Mouse (Mus musculus): ENCODE data around the gene Eaf1. TPM values are rescaled to one million over a fixed set of nuclear protein-coding genes. Genes with fewer than 3 reads are reported as not detected.

The Eaf1 gene
- polyA plus RNA-seq, 1 experiment from 2014 or later: 23.8 TPM

DNA sequence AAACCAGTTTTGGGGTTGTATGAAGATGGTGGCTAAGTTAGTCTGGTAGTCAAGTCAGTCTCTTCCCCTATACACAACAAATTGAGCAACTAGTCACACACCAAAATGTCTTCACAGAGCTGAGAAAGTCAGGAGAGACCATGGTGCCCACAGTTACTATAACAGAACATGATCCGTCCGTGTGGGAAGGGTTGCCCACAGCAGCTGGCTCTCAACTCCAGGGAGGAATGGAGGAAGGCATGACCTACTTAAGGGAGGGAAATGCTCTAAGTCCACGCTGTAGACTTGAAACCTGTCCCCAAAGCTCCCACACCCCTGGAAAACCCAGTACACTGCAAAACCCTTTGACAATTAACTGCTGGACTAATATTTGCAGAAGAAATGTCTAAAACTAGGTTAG, 16.1 kb downstream of the Eaf1 start:
- 80% methylated on average over 3 of the region's 3 CpGs for WGBS (ENCODE audit: insufficient replicate concordance)
- H3K4me2 ChIP-seq: no peak overlapping the region
- H3K4me3 ChIP-seq (replicated peaks): no peak overlapping the region
- H3K4me1 ChIP-seq (replicated peaks): no peaks in the 10 kb centered on the region
- peak overlapping the region; percentile 11; the same call in 1 of the 2 replicates for H3K27ac ChIP-seq (replicated peaks)
- ATAC-seq (ENCODE audit: insufficient read depth): no peak
- no peaks in the 10 kb centered on the region for H3K27me3 ChIP-seq
- H3K9ac ChIP-seq: no peak overlapping the region
- peaks cover 56% of the 10 kb centered on the region for H3K36me3 ChIP-seq (replicated peaks)
- H3K9me3 ChIP-seq (replicated peaks): no peaks in the 10 kb centered on the region

DNA sequence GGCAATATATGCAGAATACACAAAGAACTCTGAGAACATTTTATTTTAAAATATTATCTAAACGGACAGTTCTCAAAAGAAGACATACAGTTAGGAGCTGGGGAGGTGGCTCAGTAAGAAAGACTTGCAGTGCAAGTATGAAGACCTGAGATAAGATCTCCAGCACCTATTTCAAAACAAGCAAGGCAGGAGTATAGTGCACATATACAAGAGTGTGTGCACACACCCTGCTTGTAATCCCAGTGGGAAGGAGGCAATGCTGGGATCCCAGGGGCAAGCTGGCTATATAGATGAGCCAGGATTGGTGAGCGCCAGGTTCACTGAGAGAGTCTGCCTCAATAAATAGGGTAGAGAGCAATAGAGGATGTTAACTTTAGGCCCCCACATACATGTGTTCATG, 21.7 kb downstream of the Eaf1 start:
- Histone ChIP-seq H3K4me1 (replicated peaks) (no peaks in the 10 kb centered on the region), H3K4me3 (replicated peaks) (no peak overlapping the region), H3K27me3 (no peaks in the 10 kb centered on the region), H3K4me2 (no peak overlapping the region), H3K9me3 (replicated peaks) (no peaks in the 10 kb centered on the region), H3K27ac (replicated peaks) (no peak overlapping the region), H3K36me3 (replicated peaks) (peaks cover 2% of the 10 kb centered on the region; the same call in 1 of the 2 replicates), H3K9ac (no peak overlapping the region)
- WGBS (ENCODE audit: insufficient replicate concordance): 64% methylated on average over 2 of the region's 2 CpGs
- no peak for ATAC-seq (ENCODE audit: insufficient read depth)

DNA sequence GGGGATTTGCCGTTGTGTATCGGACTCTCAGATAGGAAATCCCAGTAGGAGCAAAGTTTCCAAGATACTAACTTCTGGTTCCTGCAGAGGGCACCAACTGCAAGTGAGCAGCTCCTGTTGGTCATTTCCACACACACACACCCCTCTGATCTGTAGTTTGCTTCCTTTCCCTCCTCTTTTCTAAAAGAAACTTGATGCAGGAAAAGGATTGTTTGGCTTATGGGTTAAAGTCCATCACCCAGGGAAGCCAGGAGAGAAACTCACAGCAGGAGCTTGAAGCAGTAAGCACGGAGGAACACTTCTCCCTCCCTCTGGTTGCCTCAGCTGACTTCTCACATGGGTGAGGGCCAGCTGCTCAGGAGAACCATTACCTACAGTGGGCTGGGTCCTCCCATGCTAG, 25.0 kb downstream of the Eaf1 start:
- 38% methylated on average over 3 of the region's 3 CpGs for WGBS (ENCODE audit: insufficient replicate concordance)
- no peak overlapping the region for H3K27ac ChIP-seq (replicated peaks)
- H3K9ac ChIP-seq: no peak overlapping the region
- H3K4me1 ChIP-seq (replicated peaks): no peaks in the 10 kb centered on the region
- H3K4me2 ChIP-seq: peak overlapping the region; percentile 39
- H3K4me3 ChIP-seq (replicated peaks): no peak overlapping the region
- no peak for ATAC-seq (ENCODE audit: insufficient read depth)
- H3K36me3 ChIP-seq (replicated peaks): no peaks in the 10 kb centered on the region
- no peaks in the 10 kb centered on the region for H3K9me3 ChIP-seq (replicated peaks)
- H3K27me3 ChIP-seq: no peaks in the 10 kb centered on the region

DNA sequence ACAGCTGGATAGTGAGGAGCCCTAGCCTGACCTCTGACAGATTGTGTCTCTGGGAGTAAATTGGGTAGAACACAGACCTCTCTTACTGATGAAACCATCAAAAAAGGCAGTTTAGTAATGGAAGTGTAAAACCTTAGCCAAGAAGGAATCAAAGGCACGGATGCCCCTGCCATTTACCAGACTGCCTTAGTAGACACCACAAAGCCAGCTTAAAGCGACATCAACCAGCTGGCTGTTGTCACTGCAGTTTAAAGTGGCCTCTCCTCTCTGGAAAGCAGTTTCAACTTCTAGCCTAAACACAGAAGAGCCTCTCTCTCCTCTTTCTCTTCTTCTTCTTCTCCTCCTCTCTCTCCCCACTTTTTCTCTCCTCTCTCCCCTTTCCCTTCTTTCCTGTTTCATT, 27.1 kb downstream of the Eaf1 start:
- 58% methylated on average over 2 of the region's 2 CpGs for WGBS (ENCODE audit: insufficient replicate concordance)

DNA sequence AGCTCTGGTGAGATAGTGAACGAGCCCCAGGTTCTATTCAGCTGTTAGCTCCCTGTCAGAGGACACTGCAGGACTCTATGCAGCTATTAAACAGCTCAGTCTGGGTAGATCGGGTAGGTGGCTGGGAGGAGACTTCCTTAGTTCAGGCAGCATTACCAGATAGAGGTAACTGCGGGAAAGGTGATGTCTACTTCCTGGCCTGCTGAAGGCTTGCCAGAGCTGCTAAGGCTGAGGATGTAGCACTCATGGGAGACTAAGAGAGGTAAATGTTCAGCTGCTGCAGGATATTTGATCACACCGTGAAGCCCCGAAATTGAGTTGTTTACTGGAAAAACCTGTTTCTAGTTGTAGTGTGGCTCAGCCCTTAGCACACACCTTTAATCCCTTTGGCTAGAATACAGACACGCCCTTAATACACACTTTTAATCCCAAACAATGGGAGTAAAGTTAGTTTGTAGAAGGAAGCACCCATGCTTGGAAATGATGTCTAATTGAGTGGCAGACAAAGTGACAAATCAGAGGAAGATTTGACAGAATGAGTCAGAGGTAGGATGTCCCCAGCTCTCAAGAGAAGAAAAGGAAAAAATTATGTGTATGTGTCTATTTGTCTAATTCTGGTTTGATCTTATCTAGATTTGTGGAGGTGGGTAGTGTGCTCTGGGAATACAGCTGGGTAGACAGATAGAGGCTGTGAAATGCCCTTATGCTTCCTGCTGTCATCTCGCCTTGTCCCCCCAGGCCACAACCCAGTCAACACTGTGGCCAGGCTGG, 31.0 kb downstream of the Eaf1 start:
- Histone ChIP-seq H3K27me3 (no peaks in the 10 kb centered on the region), H3K9ac (no peak overlapping the region), H3K27ac (replicated peaks) (no peak overlapping the region), H3K4me3 (replicated peaks) (no peak overlapping the region), H3K4me1 (replicated peaks) (no peaks in the 10 kb centered on the region), H3K36me3 (replicated peaks) (no peaks in the 10 kb centered on the region), H3K4me2 (no peak overlapping the region), H3K9me3 (replicated peaks) (no peaks in the 10 kb centered on the region)
- WGBS (ENCODE audit: insufficient replicate concordance): 55% methylated on average over 7 of the region's 7 CpGs
- no peak for ATAC-seq (ENCODE audit: insufficient read depth)

More for the DNA sequence above, 27.1 kb downstream of the Eaf1 start:
- H3K27ac ChIP-seq (replicated peaks): no peak overlapping the region
- no peak for ATAC-seq (ENCODE audit: insufficient read depth)
- no peaks in the 10 kb centered on the region for H3K36me3 ChIP-seq (replicated peaks)
- no peak overlapping the region for H3K4me3 ChIP-seq (replicated peaks)
- H3K9ac ChIP-seq: no peak overlapping the region
- H3K9me3 ChIP-seq (replicated peaks): no peaks in the 10 kb centered on the region
- no peaks in the 10 kb centered on the region for H3K4me1 ChIP-seq (replicated peaks)
- no peaks in the 10 kb centered on the region for H3K27me3 ChIP-seq
- no peak overlapping the region for H3K4me2 ChIP-seq

DNA sequence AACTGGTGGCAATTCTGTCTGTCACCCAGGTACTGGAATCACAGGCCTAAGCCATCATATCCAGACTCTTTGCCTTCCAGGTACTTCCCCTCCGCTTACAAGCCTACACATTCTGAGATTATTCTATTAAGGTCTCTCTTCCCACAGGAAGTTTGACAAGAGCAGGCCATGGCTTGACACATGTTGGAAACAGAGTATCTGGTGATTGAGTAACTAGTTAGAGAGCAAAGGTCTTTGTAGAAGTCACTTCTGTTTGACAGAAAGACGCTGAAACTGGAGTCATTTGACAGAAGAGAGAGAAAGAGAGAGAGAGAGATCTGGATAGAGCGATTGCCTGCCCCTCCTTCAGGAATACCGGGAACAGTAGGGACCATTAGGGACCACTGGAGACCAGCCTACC, 36.6 kb downstream of the Eaf1 start:
- Histone ChIP-seq H3K9me3 (replicated peaks) (no peaks in the 10 kb centered on the region), H3K36me3 (replicated peaks) (no peaks in the 10 kb centered on the region), H3K4me3 (replicated peaks) (no peak overlapping the region), H3K4me1 (replicated peaks) (peaks cover 23% of the 10 kb centered on the region), H3K27me3 (no peaks in the 10 kb centered on the region), H3K4me2 (no peak overlapping the region; the same call in 1 of the 2 replicates), H3K27ac (replicated peaks) (peak overlapping the region; percentile 75), H3K9ac (no peak overlapping the region)
- 47% methylated on average over 4 of the region's 4 CpGs for WGBS (ENCODE audit: insufficient replicate concordance)
- ATAC-seq (ENCODE audit: insufficient read depth): 0 out of 2 replicates have a peak, but pooled peaks have one; percentile 25

DNA sequence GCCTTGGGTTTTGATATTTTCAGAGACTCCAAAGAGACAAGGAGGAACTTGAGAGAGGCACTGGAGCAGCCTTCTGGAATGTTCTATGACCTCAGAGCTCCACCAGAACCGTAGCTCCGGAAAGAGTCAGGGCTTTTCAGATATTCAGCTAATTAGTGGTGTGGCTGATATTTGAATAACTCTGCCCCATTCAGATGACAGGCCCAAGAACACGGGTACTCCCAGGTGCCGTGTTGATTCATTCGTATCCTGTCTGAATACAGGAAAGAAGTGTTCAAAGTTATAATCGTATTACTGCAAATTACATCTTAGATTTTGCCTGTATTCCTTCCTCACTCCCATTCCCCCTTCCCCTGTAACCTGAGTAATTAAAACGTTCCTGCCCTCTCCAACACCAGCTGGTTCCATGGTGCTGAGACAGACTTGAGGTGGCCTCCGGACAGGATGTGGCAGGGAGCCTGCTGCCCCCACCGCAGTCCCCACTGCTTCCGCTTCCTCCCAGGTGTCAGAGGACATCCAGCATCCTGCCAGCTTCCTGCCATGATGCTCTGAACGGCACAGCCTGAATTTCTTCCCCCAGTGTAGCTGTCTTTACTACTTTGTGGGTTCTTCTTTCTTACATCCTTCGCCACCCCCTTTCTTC, 37.4 kb downstream of the Eaf1 start:
- Histone ChIP-seq H3K4me2 (no peak overlapping the region), H3K36me3 (replicated peaks) (no peaks in the 10 kb centered on the region), H3K9me3 (replicated peaks) (no peaks in the 10 kb centered on the region), H3K4me1 (replicated peaks) (peaks cover 23% of the 10 kb centered on the region), H3K9ac (no peak overlapping the region), H3K27ac (replicated peaks) (peak overlapping the region; percentile 75), H3K4me3 (replicated peaks) (no peak overlapping the region), H3K27me3 (no peaks in the 10 kb centered on the region)
- WGBS (ENCODE audit: insufficient replicate concordance): 21% methylated on average over 12 of the region's 12 CpGs
- ATAC-seq (ENCODE audit: insufficient read depth): no peak

DNA sequence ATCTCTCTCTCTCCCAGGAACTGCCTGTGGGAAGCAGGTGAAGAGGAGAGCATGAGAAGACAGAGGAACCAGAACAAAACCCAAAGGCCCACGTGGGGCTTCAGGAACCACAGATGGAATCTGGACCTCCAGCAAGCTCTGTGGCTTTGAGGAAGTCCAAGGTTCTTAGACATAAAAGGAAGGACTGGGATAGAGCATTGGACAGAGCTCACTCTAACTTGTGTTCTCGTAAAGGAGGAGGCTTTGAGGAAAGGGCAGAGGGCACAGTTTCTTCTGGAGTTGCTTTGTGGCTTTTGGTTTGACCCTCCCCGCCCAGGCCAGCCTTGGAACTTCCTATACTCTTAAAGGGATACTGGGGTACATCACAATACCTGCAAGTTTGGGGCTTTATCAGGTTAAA, 38.5 kb downstream of the Eaf1 start:
- no peak overlapping the region for H3K27ac ChIP-seq (replicated peaks)
- H3K36me3 ChIP-seq (replicated peaks): no peaks in the 10 kb centered on the region
- no peaks in the 10 kb centered on the region for H3K9me3 ChIP-seq (replicated peaks)
- WGBS (ENCODE audit: insufficient replicate concordance): 30% methylated on average over 3 of the region's 3 CpGs
- H3K4me3 ChIP-seq (replicated peaks): no peak overlapping the region
- H3K4me1 ChIP-seq (replicated peaks): peaks cover 23% of the 10 kb centered on the region
- no peak for ATAC-seq (ENCODE audit: insufficient read depth)
- H3K4me2 ChIP-seq: no peak overlapping the region
- no peaks in the 10 kb centered on the region for H3K27me3 ChIP-seq
- no peak overlapping the region for H3K9ac ChIP-seq

DNA sequence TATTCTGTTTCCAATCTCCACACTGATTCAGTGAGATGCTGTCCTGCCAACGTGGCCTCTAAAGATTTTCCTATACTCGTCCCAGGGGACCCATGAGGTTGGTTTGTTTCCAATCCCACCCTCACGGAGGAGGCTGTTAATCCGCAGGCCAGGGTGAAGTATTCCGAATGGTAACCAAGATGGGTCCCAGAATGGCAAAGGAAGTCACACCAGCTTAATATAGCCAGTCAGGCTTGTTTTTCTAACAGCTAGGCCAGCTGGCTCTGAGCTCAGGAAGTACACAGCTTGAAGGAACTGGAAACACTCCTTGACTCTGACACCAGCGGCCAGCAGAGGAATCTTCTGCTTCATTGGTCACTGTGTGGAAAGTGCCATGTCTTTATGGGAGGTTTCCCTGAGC, 43.1 kb downstream of the Eaf1 start:
- H3K4me3 ChIP-seq (replicated peaks): no peak overlapping the region

DNA sequence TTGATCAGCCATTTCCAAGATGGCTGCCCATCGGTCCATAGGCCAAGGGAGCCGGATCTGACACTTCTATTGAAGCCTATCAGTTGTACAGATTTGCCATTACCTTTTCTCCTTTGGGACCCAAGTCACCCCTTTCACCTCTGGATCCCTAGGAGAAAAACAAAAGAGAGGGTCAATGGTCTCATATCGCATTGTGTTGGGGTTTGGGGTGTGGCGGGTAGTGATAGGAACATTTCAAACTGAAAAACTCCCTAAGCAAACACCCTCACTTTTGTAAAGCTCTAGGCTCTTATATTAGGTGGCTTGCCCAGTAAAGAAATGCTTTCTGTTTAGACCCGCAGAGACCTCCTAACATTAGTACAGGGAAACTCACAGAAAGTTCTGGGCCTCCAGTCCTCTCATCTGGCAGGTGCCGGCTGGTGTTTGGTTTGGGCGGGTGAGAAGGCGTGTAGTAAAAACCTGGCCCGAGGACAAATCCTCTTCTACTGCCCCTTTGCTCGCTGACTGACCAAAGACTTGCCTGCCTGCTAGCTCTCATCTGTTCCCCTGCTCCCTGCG, 49.8 kb downstream of the Eaf1 start:
- Histone ChIP-seq H3K27ac (replicated peaks) (no peak overlapping the region), H3K4me1 (replicated peaks) (no peaks in the 10 kb centered on the region), H3K9me3 (replicated peaks) (no peaks in the 10 kb centered on the region), H3K4me2 (no peak overlapping the region), H3K9ac (no peak overlapping the region), H3K27me3 (no peaks in the 10 kb centered on the region), H3K36me3 (replicated peaks) (no peaks in the 10 kb centered on the region), H3K4me3 (replicated peaks) (no peak overlapping the region)
- no peak for ATAC-seq (ENCODE audit: insufficient read depth)
- 68% methylated on average over 11 of the region's 11 CpGs for WGBS (ENCODE audit: insufficient replicate concordance)

More for the DNA sequence above, 43.1 kb downstream of the Eaf1 start:
- Histone ChIP-seq H3K9ac (no peak overlapping the region), H3K36me3 (replicated peaks) (no peaks in the 10 kb centered on the region), H3K27me3 (no peaks in the 10 kb centered on the region), H3K4me2 (no peak overlapping the region), H3K9me3 (replicated peaks) (no peaks in the 10 kb centered on the region), H3K27ac (replicated peaks) (no peak overlapping the region), H3K4me1 (replicated peaks) (peaks cover 7% of the 10 kb centered on the region; the same call in 1 of the 2 replicates)
- 55% methylated on average over 6 of the region's 6 CpGs for WGBS (ENCODE audit: insufficient replicate concordance)
- ATAC-seq (ENCODE audit: insufficient read depth): no peak

DNA sequence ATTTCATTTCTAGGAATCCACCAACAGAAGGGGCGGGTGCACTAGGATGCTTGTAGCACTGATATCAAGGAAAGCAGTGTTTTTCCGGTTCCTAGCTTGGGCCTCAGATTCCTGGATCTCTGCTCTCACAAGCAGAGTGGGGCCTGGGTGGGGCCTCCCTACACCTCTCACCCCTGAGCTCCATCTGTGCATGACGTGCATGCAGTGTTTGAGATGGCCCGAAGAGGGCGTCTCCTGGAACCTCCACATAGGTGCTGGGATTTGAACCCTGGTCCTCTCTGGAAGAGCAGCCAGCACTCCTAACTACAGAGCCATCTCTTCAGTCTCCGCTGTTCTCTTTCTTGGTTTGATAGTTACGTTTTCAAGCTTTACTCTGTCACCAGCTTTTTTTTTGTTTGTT, 60.8 kb downstream of the Eaf1 start:
- Histone ChIP-seq H3K27me3 (no peaks in the 10 kb centered on the region), H3K36me3 (replicated peaks) (no peaks in the 10 kb centered on the region), H3K4me2 (no peak overlapping the region), H3K4me3 (replicated peaks) (no peak overlapping the region), H3K9ac (no peak overlapping the region), H3K27ac (replicated peaks) (no peak overlapping the region), H3K4me1 (replicated peaks) (no peaks in the 10 kb centered on the region), H3K9me3 (replicated peaks) (no peaks in the 10 kb centered on the region)
- WGBS (ENCODE audit: insufficient replicate concordance): 63% methylated on average over 7 of the region's 7 CpGs
- ATAC-seq (ENCODE audit: insufficient read depth): no peak

Measured in liver, embryonic 15.5 days (tissue).